Mouse (Mus musculus): ENCODE data around the gene Cxcl9. TPM values are rescaled to one million over a fixed set of nuclear protein-coding genes. Genes with fewer than 3 reads are reported as not detected.
A peak's percentile ranks its signal among the peaks of the same experiment; 100 is the strongest.

Gene Cxcl9
- total RNA-seq, 2 experiments from 2014 or later: 0.33 to 0.37 TPM

DNA sequence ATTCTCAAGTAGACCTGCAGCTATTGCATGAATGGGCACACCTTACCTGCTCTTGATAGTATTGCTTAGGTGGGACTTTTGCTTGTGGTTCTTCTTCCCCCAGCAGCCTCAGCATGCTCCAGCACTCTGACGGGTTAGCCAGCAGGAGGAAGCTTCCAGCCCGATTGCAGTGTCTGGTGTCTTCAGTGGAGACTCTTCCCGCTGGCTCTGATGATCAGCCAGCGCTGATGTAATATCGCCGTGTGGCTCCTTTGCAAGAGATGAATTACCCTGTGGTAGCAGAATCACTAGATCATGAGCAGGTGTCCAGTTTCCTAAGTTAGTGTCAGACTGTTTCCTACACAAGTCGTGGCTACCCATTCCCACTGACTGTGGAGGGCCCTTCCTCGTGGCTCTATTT lies 17.1 kb upstream of the Cxcl9 start:
- peak; percentile 19; the same call in 1 of the 2 replicates for ATAC-seq (replicated peaks; ENCODE audit: poor library complexity)

DNA sequence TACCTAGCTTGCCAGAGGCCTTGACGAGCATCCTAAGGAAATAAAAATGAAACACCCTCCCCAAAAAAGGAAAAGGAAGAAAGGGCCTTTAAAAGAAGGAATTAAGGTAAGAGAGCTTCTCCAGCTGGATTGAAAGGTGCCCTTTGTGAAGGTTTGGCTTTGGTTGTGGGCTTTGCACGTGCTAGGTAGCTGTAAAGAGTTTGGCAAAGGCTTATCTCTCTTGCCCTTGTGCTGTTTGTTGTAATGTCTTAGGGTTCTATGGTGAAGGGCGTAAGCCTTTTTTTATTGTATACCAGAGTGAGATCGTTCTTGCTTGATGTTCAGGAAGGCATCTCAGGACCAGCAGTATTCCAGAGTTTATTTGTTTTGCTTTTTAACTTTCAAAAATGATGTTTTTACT lies 12.7 kb upstream of the Cxcl9 start:
- ATAC-seq (replicated peaks; ENCODE audit: poor library complexity): peak; percentile 64; the same call in 1 of the 2 replicates

DNA sequence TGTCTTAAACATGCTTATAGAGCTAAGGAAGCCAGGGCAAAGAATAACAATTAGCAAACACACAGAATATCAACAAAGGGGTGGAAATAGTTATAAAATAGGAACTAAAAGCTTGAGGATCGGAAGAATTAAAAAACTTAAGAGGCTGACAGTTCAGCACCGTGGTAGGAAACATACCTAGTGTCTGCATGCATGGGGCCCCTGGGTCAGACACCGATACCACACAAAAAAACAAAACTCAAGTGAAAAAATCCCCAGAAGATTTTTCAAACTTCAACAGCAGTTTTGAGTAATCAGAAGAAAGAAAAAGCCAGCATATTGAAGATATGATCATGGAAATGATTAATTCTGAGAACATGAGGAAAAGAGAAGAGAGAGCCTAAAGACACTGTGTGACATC lies 8.9 kb upstream of the Cxcl9 start:
- ATAC-seq (replicated peaks; ENCODE audit: poor library complexity): no peak

DNA sequence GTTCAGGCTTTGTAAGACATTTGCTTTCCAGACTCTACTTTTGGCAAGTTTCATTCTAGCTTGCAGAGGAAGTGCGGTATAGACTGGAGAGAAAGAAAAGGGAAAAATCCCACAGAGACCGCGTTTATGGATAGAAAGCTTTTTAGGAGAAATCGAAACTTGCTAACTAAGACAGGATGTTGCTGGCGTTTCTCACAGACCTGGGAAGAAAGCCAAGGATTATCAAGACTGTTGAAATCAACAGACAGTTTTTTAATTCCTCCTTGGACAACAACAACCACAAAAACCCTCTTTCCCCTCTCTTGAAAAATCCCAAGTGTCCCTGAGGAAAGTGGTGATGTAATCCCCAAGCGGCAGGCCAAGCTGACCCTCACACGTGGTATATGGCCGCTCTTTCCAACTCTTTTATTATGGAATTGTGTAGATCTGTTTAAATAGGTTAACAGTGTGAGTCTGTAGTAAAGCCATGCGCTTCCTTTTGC lies 4.5 kb upstream of the Cxcl9 start:
- ATAC-seq (replicated peaks; ENCODE audit: poor library complexity): peak; percentile 59

DNA sequence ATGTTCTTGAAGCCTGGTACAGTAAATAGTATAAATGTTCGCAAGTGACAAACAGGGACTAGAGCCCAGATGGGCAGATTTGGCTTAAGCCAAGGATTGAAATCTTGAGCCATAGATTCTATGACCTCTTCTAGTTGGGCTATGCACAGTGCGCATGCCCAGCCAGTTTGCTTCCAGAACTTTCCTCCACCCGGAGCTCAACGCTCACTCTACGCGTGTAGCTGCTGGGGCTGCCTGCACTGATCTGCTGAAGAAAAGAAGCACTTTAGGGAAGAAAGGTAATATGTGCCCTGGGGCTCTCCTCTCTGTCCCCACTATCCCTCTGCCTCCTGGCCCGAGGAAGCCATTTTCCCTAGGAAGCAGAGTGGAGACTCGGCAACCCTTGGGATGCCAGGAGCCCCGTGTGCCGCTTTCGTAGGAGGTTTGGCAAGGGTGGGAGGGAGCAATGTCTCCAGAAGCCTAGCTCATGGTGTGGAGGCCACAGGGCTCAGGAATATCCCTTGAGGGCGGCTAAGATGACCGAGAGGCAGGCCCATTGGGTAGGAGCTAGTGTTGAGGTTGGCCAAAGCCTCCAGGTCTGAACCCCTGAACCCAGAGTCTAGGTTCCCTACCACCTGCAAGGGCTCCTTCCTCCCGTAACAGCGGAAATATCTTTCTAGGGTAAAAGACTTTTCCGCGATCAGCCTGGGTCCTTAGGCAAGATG lies 3.9 kb upstream of the Cxcl9 start, which contains the start of gene Art3:
Gene Art3, plus strand, starts transcription at position 193 of the 704 bp plus-strand sequence.
- peak; percentile 43 for ATAC-seq (replicated peaks; ENCODE audit: poor library complexity)

DNA sequence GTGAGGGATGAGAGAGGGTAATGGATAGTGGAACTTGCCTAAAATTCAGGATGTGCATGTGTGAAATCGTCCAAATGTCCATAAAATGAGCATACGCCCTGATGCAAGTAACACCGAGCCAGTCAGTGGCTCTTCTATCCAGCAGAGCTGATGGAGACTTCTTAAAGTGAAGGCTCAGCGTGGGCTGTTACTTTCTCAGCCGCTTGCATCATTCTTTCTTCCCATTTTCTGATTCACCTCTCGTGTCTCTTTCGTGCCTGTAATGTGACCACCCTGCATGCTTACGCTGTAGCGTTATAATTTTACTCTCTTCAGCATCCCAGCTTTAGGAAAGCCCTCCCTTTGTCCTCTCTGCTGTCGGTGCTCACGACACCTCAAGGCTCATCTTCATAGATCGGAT lies 3.2 kb upstream of the Cxcl9 start:
- ATAC-seq (replicated peaks; ENCODE audit: poor library complexity): peak; percentile 49

DNA sequence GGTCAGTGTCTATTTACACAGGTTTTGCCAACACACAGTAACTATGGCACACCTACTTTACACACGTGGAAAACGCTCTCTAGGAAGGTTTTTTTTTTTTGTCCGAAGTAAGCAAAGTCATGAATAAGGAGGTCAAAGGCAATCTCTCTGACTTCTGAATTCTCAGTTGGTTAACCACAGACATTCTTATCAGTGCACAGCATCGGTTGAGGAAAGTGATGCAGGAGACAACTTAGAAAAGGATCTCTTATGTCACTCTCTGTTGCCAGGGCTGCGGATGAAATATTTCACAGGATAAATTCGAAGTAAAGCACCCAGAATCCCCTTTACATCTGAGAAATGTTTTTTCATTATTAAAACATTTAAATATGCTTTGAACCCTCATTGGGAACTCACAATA lies 512 bp downstream of the Cxcl9 start:
- ATAC-seq (replicated peaks; ENCODE audit: poor library complexity): peak; percentile 45

DNA sequence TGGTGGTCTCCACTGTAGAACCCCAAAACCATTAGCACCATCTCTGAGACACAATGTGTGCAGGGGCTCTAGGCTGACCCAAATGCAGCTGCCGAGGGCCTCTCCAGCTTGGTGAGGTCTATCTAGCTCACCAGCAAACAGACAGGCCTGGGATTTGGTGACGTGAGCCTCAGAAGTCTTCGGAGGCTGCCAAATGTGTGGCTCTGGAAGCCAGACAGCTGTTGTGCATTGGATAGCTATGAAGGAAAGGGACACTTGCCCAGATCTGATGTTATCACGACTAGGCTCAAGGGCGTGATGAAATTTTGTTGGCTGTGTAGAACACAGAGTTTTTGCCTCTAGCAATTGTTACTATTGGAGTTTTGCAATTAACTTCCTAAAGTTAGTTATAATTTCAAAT lies 4.6 kb downstream of the Cxcl9 start:
- ATAC-seq (replicated peaks; ENCODE audit: poor library complexity): peak; percentile 13; the same call in 1 of the 2 replicates

DNA sequence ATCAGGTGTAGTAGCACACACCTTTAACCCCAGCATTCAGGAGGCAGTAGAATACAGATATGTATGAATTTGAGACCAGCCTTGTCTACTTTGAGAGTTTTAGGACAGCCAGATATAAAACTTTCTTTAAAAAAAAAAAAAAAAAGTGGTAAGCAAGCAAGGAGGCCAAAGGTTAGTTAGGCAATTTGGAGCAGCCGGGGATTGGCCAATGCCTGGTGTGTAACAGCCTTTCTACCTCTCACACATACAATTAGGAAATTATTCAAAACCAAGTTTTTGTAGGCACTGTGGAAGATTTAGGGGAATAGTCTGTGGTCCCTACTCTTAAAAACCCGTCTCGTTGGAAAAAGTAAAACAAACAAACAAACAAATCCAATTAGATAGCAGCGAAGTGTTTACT lies 5.3 kb downstream of the Cxcl9 start:
- peak; percentile 27 for ATAC-seq (replicated peaks; ENCODE audit: poor library complexity)

DNA sequence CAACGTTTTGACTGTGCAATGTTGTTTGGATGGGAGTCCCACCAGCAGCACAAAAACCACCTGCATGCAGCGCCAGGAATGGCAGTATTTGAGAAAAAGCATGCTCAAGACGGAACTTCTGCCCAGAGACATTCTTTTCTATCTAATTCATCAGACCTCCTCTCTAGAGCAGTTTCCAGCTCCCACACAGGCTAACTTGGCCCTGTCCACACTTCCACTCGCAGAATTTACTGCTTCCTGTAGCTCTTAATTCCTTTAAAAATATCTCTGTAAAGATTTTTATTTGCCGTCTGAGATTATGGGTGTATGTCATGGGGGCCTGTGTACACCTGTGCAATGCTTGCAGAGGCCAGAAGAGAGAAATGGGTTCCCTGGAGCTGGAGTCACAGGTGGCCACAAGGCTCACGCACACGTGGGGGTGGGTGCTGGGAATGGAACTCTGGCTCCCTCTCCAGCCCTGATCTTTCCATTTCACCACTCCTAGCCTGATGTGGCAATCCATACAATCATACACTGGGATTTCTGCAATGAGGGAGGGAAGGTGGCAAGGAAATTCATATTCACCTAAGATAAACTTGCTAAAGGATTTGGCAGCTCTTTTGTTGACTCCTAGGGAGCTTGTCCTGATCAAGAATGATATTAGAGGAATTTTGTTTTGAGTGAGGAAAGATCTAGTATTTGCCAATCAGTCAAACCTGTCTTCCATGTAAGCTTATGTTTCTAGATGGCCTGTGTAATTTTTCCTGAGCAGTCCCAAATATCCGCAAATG lies 6.1 kb downstream of the Cxcl9 start:
- peak; percentile 16; the same call in 1 of the 2 replicates for ATAC-seq (replicated peaks; ENCODE audit: poor library complexity)

DNA sequence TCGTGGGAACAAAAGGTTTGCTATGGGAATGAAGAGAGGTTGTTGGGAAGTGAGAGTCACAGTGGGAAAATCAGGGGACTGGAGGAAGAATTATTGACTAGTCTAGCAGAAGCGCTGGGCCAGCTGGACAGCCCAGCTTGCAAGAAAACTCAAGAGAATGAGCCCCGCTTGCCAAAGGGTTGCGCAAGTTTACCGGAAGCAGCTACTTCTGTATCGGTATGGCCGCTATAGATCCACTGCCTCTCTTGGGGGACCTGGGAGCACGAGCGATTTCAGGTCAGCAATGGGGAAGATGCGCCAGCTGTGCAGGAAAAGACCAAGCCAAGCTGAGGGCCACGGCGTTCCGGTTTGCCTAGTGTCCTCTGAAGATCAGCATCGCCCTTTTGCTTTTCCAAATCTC lies 9.3 kb downstream of the Cxcl9 start:
- ATAC-seq (replicated peaks; ENCODE audit: poor library complexity): peak; percentile 73

DNA sequence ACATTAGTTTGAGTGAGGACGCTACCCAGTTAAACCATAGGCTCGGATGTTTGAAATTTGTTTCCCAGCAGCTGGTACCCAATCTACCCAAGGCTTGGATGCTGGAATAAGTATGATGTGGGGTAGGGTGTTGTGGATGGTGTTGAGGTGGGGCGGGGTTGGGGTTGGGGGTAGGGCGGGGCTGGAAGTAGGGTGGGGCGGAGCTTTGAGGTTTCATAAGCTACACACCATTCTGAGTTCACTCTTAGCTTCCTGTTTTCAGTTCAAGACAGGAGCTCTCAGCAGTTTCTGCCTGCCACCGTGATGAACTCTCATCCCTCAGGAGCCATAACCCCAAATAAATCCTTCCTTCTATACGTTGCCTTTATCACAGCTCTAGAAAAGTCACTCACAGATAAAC lies 9.8 kb downstream of the Cxcl9 start:
- ATAC-seq (replicated peaks; ENCODE audit: poor library complexity): peak; percentile 71

DNA sequence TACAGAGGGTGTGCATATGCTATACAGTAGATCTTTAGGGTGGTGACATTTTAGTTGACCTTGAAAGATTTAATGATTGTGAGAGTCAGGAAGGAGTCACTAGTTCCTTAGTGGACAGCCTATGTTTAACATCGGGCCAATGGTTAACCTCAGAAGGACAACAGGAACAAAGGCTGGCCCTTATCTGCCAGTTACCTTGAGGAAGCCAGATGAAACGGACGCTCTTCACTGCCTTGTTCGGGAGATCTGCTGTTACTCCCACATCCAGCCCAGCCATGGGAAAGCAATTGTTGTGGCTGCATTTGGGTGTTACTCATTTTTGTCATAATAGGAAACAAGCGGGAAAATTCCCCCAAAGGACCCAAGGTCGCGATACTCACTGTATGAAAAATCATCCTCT lies 14.1 kb downstream of the Cxcl9 start:
- no peak for ATAC-seq (replicated peaks; ENCODE audit: poor library complexity)

DNA sequence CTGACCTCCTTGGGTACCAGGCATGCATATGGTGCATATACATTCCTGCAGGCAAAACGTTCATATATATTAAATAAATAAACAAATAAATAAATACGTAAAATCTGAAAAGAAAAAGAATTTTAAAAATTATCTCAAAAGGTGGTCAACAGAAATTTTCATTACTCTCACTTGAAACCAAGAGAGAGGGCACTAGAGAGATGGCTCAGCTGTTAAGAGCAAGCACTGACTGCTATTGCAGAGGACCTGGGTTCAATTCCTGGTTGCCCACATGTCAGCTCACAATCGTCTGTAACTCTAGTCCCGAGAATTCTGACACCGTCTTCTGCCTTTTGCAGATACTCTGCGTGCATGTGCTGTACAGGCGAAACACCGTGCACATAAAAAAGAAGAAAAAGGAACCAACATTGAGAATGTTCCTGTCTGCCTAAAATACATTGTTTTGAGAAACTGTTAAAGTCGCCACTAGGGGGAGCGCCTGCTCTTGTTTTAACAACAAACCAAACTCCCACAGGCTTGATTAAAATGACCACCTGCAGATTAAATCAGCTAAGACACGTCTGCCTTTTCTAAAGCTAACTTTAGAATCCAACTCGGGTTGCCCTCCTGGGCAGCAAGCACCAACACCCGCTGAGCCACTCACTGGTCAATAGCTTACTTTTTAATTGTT lies 15.7 kb downstream of the Cxcl9 start:
- ATAC-seq (replicated peaks; ENCODE audit: poor library complexity): peak; percentile 62

DNA sequence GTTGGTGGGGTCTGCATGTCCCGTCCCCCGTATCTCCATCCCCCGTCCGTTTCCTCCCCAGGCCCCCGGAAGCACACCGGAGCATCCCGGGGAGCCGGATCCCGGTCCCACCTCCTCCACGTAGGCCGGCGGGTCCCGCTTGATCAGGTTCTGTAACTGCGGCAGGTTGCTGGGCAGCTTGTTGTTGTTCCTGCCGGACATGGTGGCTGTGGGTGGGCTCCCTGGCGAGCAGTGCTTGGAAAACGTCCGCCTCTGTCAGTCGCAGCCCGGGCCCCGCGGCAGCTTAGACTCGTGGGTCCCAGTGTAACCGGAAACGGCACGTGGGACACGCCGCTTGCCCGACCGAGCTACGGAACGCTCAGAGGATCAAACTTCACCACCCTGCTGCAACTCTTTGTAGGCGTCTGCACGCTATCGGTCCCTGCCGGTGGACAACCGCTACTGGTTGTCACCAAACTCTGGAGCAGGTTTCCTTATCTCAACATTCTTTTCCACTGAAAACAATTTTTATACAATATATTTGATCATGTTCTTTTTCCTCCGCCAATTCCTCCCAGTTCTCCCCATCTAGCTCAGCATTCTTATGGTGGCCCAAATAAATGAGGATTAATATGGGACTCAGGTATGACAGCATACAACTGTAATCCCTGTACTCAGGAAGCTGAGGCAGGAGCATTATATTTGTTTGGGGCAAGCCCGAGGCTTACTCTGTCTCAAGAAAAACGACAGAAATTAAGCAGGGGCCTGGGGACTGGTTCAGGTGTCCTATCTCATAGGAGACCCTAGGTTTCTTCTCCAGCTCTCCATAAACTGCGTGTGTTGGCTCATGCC lies 18.0 kb downstream of the Cxcl9 start, which contains the start of gene Sdad1:
Gene Sdad1, minus strand, starts transcription at position 799 of the 831 bp plus-strand sequence.
- peak; percentile 97 for ATAC-seq (replicated peaks; ENCODE audit: poor library complexity)

DNA sequence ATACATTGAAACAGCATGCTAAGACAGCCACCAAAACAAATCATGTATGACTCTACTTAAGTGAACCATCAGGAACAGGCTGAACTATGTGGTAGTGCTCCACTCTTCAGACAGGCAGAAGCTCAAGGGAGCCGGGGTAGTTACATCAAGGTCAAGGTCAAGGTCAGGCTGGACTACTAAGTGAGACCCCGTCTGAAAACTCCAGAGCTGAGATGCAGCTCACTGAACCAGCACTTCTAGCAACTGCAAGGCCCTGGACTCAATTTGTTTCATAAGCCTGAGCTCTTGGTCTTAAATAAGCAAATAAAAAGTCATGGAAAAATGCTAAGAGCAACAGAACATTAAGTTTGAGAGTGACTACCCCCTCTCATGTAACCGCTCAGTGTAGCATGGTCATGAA lies 23.6 kb downstream of the Cxcl9 start:
- no peak for ATAC-seq (replicated peaks; ENCODE audit: poor library complexity)

DNA sequence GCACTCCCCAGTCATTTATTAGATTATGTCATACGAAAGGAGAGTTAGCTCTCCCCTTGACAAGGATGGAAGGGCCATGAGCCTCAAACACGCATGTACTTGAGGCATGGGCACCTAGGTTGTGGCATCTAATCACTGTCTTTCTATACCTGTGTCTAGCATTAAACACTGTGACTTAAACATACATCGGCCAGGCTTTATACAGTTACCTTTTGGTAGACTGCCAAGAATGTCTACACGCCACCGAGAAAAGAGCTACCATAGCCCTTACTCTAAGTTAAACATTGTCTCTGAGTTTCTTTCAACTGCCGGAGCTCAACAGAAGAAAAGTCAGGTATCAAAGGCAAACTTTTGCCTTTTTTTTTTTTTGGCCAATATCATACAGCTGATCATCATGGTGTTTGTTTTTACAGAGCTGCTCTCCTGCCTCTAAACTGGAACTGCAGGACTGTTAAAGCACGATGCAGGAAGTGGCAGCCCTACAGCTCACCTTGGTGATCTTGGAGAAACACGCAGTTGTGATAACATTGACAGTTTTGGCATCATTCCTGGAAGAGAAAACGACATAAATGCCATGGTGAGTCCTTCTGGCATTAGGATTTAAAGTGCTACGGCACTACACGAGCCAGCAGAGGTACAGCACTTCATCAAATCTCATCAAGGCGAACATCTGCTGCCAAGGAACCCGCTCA lies 25.6 kb downstream of the Cxcl9 start:
- ATAC-seq (replicated peaks; ENCODE audit: poor library complexity): no peak

DNA sequence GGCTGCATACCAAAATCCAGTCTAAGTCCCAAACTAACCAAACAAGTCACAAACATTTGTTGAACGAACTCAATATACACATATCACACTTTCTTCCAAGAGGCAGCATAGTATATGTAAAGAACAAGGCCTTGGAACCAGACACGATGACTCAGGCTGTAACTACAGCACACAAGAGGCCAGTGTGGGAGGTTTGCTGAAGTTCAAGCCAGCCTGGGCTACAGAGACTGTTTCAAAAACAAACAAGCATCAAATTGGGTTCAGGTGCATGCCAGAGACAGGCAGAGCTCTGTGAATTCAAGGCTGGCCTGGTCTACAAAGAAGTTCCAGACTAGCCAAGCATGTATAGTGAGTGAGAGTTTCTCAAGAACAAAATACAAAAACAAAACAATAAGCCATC lies 33.4 kb downstream of the Cxcl9 start:
- ATAC-seq (replicated peaks; ENCODE audit: poor library complexity): no peak

DNA sequence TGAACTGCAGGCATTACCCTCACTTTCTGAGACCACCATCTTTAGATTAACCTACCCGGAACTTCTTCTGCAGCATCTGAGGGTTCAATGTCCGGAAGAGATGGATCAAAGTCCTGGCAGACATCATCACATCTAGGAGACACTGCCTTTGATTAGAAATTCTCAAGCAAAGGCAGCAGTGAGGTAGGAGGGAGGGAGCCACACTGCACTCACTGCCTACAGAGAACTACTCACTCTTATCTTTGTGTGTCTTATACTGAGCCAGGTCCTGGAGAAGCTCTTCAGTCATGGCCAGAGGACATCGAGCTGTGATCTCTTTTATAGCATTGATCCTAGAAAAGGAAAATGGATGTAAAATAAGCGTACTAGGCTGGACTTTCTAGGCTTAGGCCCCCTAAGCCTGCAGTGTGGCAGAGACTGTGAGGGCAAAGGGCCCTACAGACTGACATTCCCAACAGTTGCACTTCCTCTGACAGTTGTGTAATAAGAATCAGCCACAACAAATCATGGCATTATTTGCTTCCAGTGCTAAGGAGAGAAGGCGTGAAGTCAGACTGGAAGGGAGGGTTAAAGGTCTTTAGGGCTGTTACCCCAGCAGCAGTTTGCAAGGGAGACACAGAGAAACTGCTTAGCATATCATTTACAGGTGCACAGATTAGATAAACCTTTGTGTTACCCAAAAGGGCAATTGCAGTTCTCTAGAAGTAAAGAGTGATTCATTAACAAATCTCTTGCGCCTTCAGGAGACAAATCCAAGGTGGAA lies 36.0 kb downstream of the Cxcl9 start:
- ATAC-seq (replicated peaks; ENCODE audit: poor library complexity): peak; percentile 37; the same call in 1 of the 2 replicates

Data from megakaryocyte progenitor cell, adult 5-6 weeks (primary cell).